Mouse (Mus musculus): ENCODE data around the gene Pou3f3.

Gene Pou3f3

DNA sequence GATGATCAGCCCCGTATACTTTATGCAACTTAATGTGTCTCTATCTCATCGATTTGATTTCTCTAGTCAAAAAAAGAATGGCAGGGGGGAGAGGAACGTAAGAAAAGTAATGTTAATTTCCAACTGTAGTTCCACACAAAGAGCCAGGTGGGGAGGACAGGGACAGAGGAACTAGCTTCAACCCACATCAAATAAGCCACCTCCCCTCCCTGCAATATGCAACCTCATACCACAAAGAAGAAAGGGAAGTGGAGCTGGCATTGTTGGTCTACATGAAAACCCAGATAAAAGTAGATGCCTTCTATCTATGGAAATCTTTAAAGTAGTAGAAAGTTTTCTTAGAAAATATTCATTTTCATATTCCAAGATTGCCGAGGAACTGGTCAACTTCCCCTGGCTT, 14.7 kb downstream of the Pou3f3 start:
- DNase-seq (ENCODE audit: low spot score) = no peak

DNA sequence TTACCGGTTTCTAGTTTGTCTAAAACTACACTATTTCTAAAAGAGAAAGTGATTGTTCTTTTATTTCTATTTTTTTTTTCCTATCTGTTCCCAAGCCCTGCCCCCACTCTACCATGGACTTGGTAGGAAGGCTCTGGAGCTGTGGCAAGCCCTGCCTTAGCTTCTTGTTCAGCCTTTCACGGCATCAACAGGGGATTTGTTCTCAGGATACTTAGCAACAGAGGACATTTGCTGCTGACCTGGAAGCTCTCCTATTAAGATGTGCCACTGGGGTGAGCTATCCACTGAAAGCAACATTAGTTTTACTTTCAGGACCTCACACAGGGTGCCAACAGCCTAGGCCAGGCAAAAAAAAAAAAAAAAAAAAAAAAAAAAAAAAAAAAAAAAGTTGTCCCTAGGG, 15.4 kb downstream of the Pou3f3 start:
- DNase-seq (ENCODE audit: low spot score) = peak; percentile 48

DNA sequence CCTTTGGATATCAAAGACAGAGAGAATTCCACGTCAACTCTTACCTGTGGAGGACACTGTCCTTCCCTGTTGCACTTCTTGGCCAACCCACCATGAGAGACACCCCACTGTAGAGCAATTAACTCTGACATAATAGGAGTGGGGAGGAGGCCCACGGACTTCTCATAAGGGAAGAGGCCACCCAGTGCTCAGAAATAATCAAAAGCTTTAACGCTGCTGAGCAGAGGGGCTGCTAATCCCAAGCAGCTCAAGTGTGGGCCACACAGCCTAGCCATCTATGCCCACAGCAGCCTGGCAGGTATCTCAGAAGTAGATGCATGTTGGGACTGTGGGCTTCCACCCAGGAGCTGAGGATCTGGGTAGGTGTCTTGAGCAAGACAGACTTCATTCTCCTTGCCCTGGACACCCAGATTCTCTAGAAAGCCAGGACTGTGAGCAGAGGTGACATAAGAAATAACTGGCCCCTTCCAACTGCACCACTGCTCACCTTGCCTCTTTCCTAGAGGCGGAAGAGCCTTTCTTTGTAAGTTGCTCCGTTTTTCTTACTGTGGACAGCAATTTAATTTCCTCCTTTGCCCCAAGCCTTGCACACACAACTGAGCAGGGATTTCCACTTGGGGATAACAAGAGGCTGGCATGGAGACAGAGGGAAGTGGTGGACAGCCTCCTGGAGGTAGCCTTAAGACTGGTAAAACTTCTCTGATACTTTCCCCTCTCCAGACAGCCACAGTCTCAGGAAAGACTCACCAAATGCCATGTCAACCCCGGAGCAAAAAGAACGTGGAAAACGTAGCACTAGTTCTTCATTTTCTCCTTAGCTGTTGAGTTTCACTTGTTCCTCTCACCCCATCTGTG, 16.1 kb downstream of the Pou3f3 start:
- DNase-seq (ENCODE audit: low spot score) = no peak

DNA sequence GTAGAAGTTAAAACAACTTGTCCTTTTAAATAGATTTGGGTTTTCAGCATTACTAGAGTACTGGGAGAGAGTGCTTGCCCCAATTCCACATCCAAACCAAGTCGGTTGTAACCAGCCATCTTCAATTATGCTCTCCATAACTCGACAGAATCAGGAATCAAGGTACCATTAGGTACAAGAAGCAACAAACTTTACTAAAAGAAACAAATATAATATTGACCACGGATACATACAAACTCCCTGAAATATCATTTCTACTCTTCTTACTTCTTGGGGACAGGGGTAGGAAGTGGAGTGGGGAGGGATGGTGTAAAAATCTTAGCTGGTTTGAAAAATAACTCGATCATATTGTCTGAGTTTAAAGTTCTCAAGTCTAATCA, 16.7 kb downstream of the Pou3f3 start:
- DNase-seq (ENCODE audit: low spot score) = no peak

DNA sequence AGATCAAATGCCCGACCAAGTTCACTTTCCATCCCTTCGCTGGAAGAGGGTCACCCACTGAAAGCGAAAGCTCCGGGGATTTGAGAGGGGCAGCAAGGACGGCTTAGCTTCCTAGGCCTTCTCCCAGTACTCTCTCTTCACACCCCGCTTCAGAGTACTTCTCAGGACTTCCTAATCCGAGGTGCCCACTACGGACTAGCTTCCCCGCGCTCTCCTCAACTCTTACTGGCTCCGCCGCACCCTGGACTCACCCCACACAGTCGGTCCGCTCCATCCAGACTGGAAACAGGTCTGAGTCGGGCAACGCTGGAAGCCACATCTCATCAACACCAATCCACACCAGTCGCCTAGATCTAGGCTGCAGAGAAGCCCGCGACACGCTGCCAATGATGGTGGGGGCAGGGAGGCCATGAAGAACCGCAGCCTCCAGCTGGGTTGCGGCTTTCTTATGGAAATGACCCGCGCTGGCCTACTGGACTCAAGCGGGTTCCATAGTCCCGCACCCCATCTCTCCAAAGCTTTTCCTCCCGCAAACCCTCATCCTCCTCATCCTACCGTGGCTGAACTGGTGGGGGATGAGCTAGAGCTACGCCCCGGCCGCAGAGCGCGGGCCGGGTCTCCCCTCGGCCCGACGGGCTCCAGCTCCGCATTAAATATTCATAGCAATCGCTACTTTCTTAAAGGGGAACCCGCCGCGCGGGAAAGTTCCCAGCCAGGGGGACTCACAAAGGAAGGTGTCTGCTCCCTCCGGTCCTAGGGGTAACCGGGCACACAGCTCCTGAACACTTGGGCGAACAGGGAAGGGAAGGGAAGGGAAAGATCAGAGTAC, 17.8 kb downstream of the Pou3f3 start:
- DNase-seq (ENCODE audit: low spot score) = peak; percentile 66

DNA sequence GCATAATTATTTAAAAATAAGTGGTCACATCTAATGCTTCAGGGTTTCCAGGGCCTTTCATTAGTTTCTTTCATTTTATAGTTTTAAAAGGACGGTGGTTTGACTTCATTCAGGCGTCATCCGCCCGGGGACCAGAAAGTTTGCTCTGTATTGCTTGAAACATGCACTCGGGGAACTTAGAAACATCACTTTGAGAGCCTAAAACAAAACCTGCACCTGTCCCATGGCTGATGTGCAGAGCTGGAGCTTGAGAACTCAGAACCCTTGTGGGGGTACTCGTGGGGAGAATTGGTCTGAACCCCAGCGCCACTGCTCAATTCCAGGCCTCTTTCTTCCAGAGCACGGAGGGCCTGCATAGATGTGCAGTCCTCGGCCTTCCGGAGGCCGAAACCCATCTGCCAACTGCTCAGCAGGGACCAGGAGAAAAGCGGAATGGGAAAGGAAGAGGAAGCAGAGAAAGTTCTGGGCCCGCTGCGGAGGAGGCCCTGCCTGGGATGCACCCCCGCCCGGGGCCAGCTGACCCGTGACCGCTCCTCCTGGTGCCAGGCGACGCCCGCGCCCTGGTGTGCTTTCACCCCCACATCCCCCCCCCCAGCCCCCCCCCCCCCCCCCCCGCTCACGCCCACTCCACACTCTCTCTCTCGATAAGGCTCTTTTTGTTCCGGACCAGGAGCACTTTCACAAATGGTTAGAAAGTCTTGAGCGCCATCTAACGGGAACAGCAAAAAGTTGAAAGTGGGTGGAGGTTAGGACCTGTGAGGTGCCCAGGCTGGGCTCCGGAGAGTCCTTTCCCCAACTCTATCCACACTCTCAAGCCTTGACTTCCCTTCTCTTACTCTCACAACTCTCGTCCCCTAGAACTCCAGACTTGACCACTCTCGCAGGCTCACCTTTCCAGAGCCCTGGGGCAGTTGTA, 18.7 kb downstream of the Pou3f3 start:
- DNase-seq (ENCODE audit: low spot score) = peak; percentile 88

DNA sequence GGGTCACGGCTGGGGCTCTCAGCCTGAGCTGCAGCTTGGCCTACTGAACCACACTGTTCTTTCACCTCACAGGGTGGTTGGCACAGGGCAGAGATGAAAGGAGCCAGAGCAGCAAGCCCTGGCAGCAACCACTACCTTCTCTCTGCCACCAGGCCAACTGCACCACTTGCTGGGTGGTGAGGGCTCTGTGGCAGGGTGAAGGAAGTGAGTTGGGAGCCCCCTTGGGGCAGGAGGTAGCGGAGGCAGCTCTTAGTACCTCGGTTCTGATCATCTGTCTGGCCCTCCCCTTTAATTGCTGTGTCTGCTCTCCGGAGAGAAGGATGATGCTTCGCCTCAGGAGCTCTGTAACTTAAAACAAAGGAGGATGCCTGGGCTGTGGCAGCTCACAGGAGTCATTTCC, 23.0 kb downstream of the Pou3f3 start:
- DNase-seq (ENCODE audit: low spot score) = no peak

DNA sequence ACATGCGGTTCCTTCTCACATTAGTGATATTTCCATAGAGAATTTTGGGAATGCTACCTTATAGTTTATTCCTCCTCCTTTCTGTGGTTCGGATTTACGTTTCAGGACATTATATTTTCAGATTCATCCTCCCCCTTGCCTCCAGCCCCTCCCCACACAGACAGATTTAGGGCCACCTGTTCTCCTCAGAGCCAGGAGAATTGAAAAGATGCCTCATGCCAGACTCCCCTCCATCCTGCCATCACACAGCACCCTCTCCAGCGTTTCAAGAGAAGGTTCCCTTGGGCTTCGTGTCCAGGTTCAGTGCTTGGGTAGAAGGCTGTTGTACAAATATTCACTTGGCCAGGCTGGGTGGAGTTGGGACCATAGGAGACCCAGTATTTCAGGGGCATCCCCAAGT, 25.8 kb downstream of the Pou3f3 start:
- no peak for DNase-seq (ENCODE audit: low spot score)

DNA sequence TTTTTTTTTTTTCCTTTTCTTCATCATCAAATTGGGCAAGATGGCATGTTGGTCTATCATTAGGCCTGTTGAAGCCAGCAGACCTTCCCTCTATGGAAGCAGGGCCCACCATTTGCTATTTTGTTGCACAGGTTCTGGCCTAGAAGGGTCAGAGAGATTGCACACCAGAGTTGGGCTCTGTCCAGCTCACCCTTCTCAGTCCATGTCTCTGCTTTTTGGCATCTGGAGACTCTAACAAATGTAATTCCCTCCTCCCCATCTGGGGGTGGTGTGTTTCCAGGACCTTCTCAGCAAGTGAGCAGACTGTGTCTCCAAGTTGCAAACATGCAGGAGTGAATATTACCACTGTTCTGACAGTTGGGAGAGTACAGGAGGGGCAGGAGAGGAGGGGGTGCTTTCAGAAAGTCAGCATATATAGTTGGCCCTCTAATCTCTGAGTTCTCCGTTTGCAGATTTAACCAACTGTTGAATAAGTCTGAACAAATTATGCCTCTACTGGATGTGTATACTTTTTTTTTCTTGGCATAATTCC, 28.3 kb downstream of the Pou3f3 start:
- DNase-seq (ENCODE audit: low spot score) = no peak

DNA sequence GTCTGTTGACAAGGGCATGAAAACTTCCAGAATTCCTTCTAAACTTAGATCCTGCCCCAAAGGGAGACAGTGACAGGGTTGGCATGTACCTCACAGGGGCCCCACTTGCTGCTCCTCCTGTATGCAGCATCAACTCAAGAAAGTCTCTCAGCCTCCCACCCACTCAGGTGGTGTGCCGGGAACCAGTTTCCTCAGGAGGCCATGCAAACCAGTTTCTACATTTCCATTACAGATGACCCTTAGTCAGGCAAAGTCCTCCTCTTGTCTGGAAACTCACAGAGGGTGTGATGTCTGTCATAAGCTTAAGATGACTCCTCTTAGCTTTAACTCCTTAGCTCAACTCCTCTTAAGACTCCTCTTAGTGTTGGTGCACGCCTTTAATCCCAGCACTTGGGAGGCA, 29.3 kb downstream of the Pou3f3 start:
- no peak for DNase-seq (ENCODE audit: low spot score)

DNA sequence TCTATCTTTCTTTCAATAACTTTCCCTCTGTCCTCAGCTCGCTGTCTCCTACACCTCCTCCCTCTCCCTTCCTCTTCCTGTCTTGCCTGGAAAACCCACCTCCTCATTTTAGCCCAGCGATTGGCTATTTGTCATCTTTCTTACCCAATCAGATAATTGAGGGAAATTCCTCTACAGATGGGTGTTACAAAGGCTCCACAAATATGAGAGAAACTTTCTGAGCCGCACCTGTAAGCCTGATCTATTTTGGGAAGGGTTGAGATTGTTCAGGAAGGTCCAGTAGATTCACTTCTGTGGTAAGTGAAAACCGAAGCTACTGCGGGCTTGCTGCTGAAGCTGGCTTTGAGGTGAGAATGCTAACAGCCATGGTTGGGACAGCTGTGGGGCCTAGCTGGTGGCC, 31.6 kb downstream of the Pou3f3 start:
- no peak for DNase-seq (ENCODE audit: low spot score)

DNA sequence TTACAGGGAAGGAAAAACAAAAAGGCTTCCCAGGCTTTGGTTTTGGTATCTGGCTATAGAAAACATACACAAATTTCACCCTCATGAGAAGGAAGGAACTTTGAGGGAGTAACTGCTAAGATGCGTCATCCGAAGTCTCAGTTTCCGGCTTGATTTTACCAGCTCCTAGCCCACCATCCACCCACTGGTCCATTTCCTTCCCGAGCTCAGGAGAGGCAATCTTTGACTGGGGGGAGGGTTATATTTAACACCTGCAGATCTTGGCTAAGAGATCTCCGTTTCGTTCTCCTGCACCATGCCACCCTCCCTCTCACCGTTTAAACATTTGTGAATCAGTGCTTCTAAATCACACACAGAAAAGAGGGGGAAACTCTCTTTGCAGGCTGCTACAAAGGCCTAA, 32.1 kb downstream of the Pou3f3 start:
- DNase-seq (ENCODE audit: low spot score) = no peak

DNA sequence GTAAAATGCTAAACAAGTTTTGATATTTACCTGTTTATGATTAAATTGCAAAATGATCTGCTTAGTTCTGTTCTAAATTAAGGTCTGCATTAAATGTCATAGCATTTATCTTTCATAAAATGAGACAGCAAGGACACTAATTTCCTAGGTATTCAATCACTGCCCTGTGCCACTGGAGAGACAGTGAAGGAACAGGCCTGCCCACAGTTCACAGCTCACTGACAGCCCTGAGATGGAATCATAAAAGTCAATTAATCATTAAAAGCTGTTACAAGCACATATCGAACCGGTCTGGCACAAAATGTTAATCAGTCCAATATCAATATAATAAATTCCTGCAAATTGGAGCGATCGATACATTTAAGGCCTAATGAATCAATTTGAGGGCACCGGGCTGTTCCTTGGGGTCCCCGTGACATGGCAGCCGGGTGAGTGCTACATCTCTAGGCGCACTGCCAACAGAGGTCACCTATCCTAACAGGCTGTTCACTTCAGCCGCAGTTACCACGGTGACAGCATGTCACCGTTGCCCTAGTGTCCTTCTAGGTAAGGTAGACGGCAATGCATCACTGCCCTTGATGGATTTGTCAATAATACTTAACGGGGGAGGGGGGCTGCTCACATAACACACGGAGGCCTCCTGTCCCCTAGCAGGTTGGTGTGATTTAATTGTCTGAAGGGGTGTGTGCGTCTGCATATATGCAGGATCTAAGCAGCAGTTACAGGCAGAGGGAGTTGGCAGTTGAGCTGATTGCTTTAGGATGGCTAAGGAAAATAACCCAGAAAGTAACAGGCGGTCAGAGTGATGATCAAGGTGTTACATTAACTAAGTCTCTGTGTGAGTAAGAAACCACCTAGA, 46.0 kb downstream of the Pou3f3 start:
- DNase-seq (ENCODE audit: low spot score) = peak; percentile 14

DNA sequence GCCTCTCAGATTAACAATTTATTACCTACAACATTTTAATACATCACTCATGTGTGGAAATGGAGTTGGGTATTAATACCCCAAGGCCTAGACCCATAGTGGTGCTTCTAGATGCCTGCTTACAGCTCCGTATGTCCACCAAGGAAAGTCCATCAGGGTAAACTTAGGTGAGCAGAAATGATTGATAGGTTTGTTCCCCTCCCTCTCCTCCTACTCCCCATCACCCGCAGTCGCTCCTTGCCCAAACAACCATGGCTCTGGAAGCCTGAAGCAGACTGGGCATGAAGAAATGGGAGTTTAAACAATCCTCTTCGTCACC, 46.6 kb downstream of the Pou3f3 start:
- DNase-seq (ENCODE audit: low spot score) = no peak

DNA sequence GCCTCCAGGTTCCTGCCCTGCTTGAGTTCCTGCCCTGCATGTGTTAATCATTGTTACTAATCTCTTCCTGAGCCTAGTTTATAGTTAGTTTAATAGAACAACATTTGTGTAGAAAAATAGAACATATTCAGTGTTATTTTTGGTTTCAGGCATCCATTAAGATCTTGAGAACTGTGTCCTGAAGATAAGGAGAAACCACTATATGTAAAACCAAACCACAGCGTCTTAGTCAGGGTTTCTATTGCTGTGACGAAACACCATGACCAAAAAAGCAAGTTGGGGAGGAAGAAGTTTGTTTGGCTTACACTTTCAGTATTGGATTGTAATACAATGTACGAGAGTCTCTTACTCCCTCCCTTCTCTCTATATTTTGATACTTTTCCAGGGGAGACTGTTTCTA, 49.5 kb downstream of the Pou3f3 start:
- no peak for DNase-seq (ENCODE audit: low spot score)

DNA sequence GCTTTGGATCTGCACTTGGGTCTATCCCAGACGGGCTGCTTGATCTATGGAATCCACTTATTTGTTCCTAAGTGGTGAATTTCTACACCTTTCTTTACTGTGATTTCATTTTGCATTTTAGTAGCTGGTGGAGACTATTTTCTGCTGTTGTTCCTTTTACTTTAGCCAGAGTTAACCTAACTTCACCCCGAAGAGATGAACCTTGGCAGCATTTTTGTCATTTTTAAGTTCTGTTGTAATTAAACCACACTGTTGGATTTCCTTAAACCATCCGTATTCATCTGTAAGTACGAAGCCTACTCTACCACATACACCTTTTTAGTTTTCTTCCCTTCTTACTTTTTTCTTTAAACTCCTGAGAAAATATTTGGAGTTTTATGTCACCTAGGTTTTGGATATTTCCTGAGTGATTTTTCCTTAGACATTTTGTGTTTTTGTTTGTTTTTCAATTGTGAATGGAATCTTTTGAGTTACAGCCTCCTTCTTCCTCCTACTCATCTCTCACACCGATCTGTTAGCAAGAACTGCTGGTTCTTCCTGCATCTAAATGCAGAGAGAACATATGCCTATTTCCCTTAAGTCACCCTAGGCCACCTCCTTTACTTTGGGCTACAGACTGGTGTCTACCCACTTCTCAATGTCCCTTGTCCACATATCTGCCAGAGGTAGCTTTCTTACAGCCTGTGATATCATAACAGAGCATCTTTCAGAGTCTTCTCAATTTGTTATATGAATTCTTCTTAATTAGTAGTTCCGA, 54.1 kb downstream of the Pou3f3 start:
- no peak for DNase-seq (ENCODE audit: low spot score)

Measured in embryo, embryonic 10 days (tissue).